Comparison of ENCODE assay signal across 9 mouse cellular contexts in genomic region chr9:40636054-40636453, GRCm38 (mm10). TPM values are rescaled to one million over a fixed set of nuclear protein-coding genes. Genes with fewer than 3 reads are reported as not detected.
DNase-seq lines count a peak whose midpoint lies in the region; ATAC-seq and TF ChIP-seq lines count a peak whose summit lies in the region.
"Had no signal": no experiment of that assay in that cellular context is flagged by ENCODE, and none has a peak within 500 bp of the region (broad histone marks: within the 10 kb centered on the region; RNA-seq: fewer than 3 reads in every experiment).

No protein-coding gene starts in this region.

- ATAC-seq in forebrain, embryonic 13.5 days: 0 out of 2 replicates have a peak, but pooled peaks have one; percentile 15
- no peak for ATAC-seq in forebrain, embryonic 16.5 days
- ATAC-seq in intestine, postnatal 0 days: no peak; the same call in 1 of the 2 replicates
- ATAC-seq in liver, postnatal 0 days: no peak

- H3K9ac ChIP-seq in forebrain, embryonic 13.5 days: no peak overlapping the region
- H3K9ac ChIP-seq in forebrain, embryonic 16.5 days (replicated peaks; ENCODE audit: low read depth, low read length): no peak overlapping the region
- H3K9ac ChIP-seq in intestine, postnatal 0 days (ENCODE audit: low read depth, low read length): no peak overlapping the region
- H3K9ac ChIP-seq in liver, postnatal 0 days (replicated peaks): no peak overlapping the region
- H3K9ac ChIP-seq: heart, embryonic 15.5 days had no signal

- peak; percentile 81 for DNase-seq in 3T3-L1 (ENCODE audit: low read depth, low spot score)
- DNase-seq in adrenal gland, adult 8-10 months: peak; percentile 37
- DNase-seq in embryo, embryonic 11.5 days (ENCODE audit: low read depth, low spot score): peak; percentile 52
- DNase-seq in liver, postnatal 0 days: peak; percentile 68
- peak; percentile 75 to 82 for DNase-seq in right cerebral cortex, adult 2 months (ENCODE audit: low spot score in 2 of 2)

- no peaks in the 10 kb centered on the region for H3K36me3 ChIP-seq in forebrain, embryonic 13.5 days (ENCODE audit: poor library complexity, severe bottlenecking)
- H3K36me3 ChIP-seq in forebrain, embryonic 16.5 days (ENCODE audit: control insufficient read depth, insufficient read depth): no peaks in the 10 kb centered on the region
- H3K36me3 ChIP-seq in intestine, postnatal 0 days (ENCODE audit: control insufficient read depth, insufficient read depth): no peaks in the 10 kb centered on the region
- H3K36me3 ChIP-seq in liver, postnatal 0 days (replicated peaks; ENCODE audit: insufficient read depth, low read length): no peaks in the 10 kb centered on the region
- H3K36me3 ChIP-seq: heart, embryonic 15.5 days had no signal

- no peaks in the 10 kb centered on the region for H3K9me3 ChIP-seq in forebrain, embryonic 13.5 days (replicated peaks)
- H3K9me3 ChIP-seq in forebrain, embryonic 16.5 days (ENCODE audit: control insufficient read depth, low read length): no peaks in the 10 kb centered on the region
- no peaks in the 10 kb centered on the region for H3K9me3 ChIP-seq in intestine, postnatal 0 days (ENCODE audit: control insufficient read depth)
- no peaks in the 10 kb centered on the region for H3K9me3 ChIP-seq in liver, postnatal 0 days (ENCODE audit: low read length)
- H3K9me3 ChIP-seq: heart, embryonic 15.5 days had no signal

- H3K27ac ChIP-seq in forebrain, embryonic 13.5 days: no peak overlapping the region
- no peak overlapping the region for H3K27ac ChIP-seq in forebrain, embryonic 16.5 days (ENCODE audit: low read length)
- no peak overlapping the region for H3K27ac ChIP-seq in intestine, postnatal 0 days (ENCODE audit: low read depth, low read length)
- no peak overlapping the region for H3K27ac ChIP-seq in liver, postnatal 0 days (ENCODE audit: low read depth)
- H3K27ac ChIP-seq: heart, embryonic 15.5 days had no signal

- peaks cover 25% of the 10 kb centered on the region for H3K4me1 ChIP-seq in forebrain, embryonic 13.5 days
- H3K4me1 ChIP-seq in forebrain, embryonic 16.5 days (replicated peaks; ENCODE audit: control insufficient read depth, insufficient read depth, low read length): peaks cover 29% of the 10 kb centered on the region
- H3K4me1 ChIP-seq in intestine, postnatal 0 days (replicated peaks; ENCODE audit: control insufficient read depth, insufficient read depth, low read length): no peaks in the 10 kb centered on the region
- peaks cover 16% of the 10 kb centered on the region for H3K4me1 ChIP-seq in liver, postnatal 0 days (ENCODE audit: insufficient read depth)

- H3K4me3 ChIP-seq in forebrain, embryonic 13.5 days: no peak overlapping the region
- H3K4me3 ChIP-seq in forebrain, embryonic 16.5 days (replicated peaks; ENCODE audit: low read length): no peak overlapping the region
- no peak overlapping the region for H3K4me3 ChIP-seq in intestine, postnatal 0 days (ENCODE audit: low read depth, low read length)
- no peak overlapping the region for H3K4me3 ChIP-seq in liver, postnatal 0 days (ENCODE audit: low read depth, low read length)
- H3K4me3 ChIP-seq: heart, embryonic 15.5 days had no signal

- WGBS in forebrain, embryonic 13.5 days: 16% methylated on average over 2 of the region's 2 CpGs
- 18% methylated on average over 2 of the region's 2 CpGs for WGBS in forebrain, embryonic 16.5 days
- WGBS in intestine, postnatal 0 days: 5% methylated on average over 2 of the region's 2 CpGs
- 1% methylated on average over 2 of the region's 2 CpGs for WGBS in liver, postnatal 0 days (ENCODE audit: insufficient replicate concordance)

- peak; percentile 97 for TF ChIP-seq CTCF in intestine, postnatal 0 days (IDR thresholded peaks at IDR 0.05; ENCODE audit: low read depth)
- peak; percentile 94 for TF ChIP-seq CTCF in liver, postnatal 0 days (IDR thresholded peaks at IDR 0.05; ENCODE audit: low read depth)

- no peaks in the 10 kb centered on the region for H3K27me3 ChIP-seq in forebrain, embryonic 13.5 days
- H3K27me3 ChIP-seq in forebrain, embryonic 16.5 days (replicated peaks; ENCODE audit: control insufficient read depth, insufficient read depth, low read length): no peaks in the 10 kb centered on the region
- H3K27me3 ChIP-seq in intestine, postnatal 0 days (replicated peaks; ENCODE audit: control insufficient read depth, insufficient read depth, low read length): no peaks in the 10 kb centered on the region
- H3K27me3 ChIP-seq in liver, postnatal 0 days (ENCODE audit: insufficient read depth, low read length): no peaks in the 10 kb centered on the region
- H3K27me3 ChIP-seq: heart, embryonic 15.5 days had no signal

- H3K4me2 ChIP-seq in forebrain, embryonic 13.5 days: no peak overlapping the region
- H3K4me2 ChIP-seq in forebrain, embryonic 16.5 days (ENCODE audit: low read length): no peak overlapping the region
- H3K4me2 ChIP-seq in intestine, postnatal 0 days (replicated peaks; ENCODE audit: low read depth): no peak overlapping the region
- H3K4me2 ChIP-seq in liver, postnatal 0 days (ENCODE audit: low read depth, low read length): no peak overlapping the region
- H3K4me2 ChIP-seq: heart, embryonic 15.5 days had no signal

- TF ChIP-seq EP300 in liver, postnatal 0 days (IDR thresholded peaks at IDR 0.05; ENCODE audit: low read depth): no peak

RNA-seq across cellular contexts. Expression of gene Gm21915, which starts 34.4 kb away (rescaled TPM):
- polyA plus RNA-seq in forebrain, embryonic 13.5 days (2015; fragmentation: Nextera tagmentation; extraction: Ambion mirVana): not detected in 2 replicates
- polyA plus RNA-seq in forebrain, embryonic 16.5 days (2015; fragmentation: Nextera tagmentation; extraction: Ambion mirVana): not detected in 2 replicates
- not detected for total RNA-seq in adrenal gland, adult 8-10 months (2022)
- polyA plus RNA-seq in intestine, postnatal 0 days (2015; fragmentation: Nextera tagmentation; extraction: Ambion mirVana): not detected in 2 replicates
- not detected in 2 replicates for polyA plus RNA-seq in liver, postnatal 0 days (2015; fragmentation: Nextera tagmentation; extraction: Ambion mirVana)
- polyA plus RNA-seq: heart, embryonic 15.5 days had no signal

RNA-seq across cellular contexts. Expression of gene Clmp, which starts 49.7 kb away (rescaled TPM):
- polyA plus RNA-seq in forebrain, embryonic 13.5 days (2015; fragmentation: Nextera tagmentation; extraction: Ambion mirVana): 26.3 and 32.4 TPM in 2 replicates
- 64.7 and 65.5 TPM in 2 replicates for polyA plus RNA-seq in forebrain, embryonic 16.5 days (2015; fragmentation: Nextera tagmentation; extraction: Ambion mirVana)
- 10 to 100 TPM in 1 of 4 experiments, 1 to 10 TPM in 3; 3.5 to 10.5 (median 5.9) TPM for total RNA-seq in adrenal gland, adult 8-10 months (2022)
- 23.0 and 25.2 TPM in 2 replicates for polyA plus RNA-seq in intestine, postnatal 0 days (2015; fragmentation: Nextera tagmentation; extraction: Ambion mirVana)
- 1.8 and 1.9 TPM in 2 replicates for polyA plus RNA-seq in liver, postnatal 0 days (2015; fragmentation: Nextera tagmentation; extraction: Ambion mirVana)
